Mouse (Mus musculus): ENCODE data around the gene Ebf1. TPM values are rescaled to one million over a fixed set of nuclear protein-coding genes. Genes with fewer than 3 reads are reported as not detected.

The Ebf1 gene
- total RNA-seq, 1 experiment from 2014 or later = 184 TPM

DNA sequence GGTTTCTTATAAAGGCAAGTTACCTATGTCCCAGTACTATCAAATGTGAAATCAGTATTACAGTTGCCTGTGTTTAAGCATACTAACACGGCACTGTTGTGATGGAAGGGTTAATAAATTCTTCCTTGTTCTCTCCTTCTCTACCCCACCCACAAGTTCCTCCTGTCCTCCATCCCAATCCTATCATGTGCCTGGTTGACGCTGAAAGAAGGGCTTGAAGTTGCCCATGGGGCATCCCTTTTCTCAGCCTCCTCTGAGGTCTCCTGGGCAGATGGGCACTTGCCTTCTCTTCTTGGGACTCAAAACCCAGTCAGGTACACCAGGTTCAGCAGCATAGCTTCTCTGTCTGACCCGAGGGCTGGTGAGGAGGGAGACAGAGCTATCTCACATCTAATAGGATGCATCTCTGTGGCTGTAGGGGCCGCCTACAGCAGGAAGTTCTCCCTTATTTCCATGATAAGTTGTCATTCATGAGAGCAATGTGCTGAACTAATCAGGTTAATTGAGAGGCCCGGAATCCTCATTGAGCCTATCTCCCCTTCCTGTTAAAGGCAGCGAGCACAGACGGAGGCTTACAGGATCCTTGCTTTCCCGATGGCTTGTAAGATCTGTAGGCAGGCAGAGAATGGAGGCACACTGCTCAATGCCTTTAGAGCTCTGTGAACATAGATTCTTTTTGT lies 37.4 kb downstream of the Ebf1 start:
- ATAC-seq (ENCODE audit: extremely low read depth, insufficient number of reproducible peaks, low FRiP score, poor library complexity, severe bottlenecking) = no peak

DNA sequence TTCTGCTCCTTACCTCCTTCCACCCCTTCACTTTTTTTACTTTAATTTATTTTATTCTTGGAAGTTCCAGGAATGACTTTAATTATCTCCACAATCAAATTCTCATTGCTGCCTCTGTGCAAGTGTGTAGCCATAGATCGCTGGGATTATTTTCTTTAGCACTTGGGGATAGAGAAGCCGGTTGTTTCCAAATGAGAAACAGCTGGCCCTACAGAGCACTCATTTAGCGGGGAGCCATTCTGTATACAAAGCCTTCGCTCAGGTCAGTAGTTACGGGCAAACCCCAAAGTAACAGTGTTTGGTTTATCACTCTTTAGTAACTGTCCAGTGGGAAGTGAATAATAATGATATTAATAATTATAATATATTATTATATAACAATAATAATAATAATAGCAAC lies 38.4 kb downstream of the Ebf1 start:
- no peak for ATAC-seq (ENCODE audit: extremely low read depth, insufficient number of reproducible peaks, low FRiP score, poor library complexity, severe bottlenecking)

DNA sequence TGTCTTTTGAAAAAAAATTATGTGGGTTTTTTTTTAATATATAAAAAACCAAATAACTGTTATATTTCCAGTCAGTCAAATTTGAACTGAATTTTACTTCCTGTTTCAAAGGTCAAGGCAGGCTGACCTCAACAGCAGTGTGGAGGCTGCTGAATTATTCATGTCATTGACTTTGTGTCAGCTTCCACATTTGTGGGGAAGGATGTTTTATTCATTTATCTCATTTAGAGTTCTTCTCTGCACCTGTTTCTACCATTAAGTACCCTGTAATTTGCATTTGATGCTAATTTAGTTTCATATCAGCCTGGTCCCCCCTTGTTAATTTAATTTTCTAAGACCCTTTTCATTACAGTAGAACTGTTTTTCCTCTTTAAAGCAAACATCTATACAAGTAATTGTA lies 39.8 kb downstream of the Ebf1 start:
- ATAC-seq (ENCODE audit: extremely low read depth, insufficient number of reproducible peaks, low FRiP score, poor library complexity, severe bottlenecking) = no peak

- ATAC-seq (ENCODE audit: extremely low read depth, insufficient number of reproducible peaks, low FRiP score, poor library complexity, severe bottlenecking) = no peak
These were observed 40.8 kb downstream of the Ebf1 start for GRCm38 (mm10) chr11:44657833-44658395.

- no peak for ATAC-seq (ENCODE audit: extremely low read depth, insufficient number of reproducible peaks, low FRiP score, poor library complexity, severe bottlenecking)
These were observed 44.8 kb downstream of the Ebf1 start for GRCm38 (mm10) chr11:44661875-44662274.

- ATAC-seq (ENCODE audit: extremely low read depth, insufficient number of reproducible peaks, low FRiP score, poor library complexity, severe bottlenecking) = peak; percentile 37; the same call in 1 of the 2 replicates
These were observed 46.6 kb downstream of the Ebf1 start for GRCm38 (mm10) chr11:44663609-44664141.

- no peak for ATAC-seq (ENCODE audit: extremely low read depth, insufficient number of reproducible peaks, low FRiP score, poor library complexity, severe bottlenecking)
These were observed 48.1 kb downstream of the Ebf1 start for GRCm38 (mm10) chr11:44665156-44665682.

DNA sequence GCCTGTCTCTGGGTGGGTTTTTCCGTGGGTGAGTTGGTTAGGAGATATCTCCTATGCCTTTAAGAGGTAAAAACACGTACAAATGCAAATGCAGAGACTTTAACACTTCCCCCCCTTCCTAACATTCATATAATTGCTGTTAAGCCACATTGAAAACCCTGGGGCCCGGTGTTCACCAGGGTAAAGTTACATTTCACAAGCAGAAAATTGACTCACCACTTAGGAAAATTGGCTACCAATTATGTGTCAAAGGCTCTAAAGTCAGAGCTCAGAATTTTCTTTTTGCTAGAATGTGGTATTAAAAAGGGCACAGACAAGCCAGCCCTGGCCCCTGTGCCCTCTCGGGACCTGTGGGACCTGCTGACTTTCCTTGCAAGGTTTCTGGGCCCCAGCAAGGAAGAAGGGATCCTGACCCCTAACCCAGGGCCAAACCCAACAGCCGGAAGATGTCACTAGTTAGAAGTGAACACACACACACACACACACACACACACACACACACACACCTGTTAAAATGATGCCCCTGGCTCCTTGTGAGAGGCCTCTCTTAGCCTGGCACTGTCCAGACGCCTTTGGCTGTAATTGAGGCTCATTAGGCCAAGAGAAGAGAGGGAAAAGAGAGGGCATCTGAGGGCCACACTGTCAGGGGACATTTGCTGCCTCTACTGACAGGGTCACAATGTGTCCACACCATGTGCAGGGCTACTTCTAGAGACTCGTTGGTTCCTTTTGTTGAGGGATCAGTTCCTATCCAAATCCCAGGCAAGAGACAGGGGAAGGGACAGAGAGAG lies 48.8 kb downstream of the Ebf1 start:
- no peak for ATAC-seq (ENCODE audit: extremely low read depth, insufficient number of reproducible peaks, low FRiP score, poor library complexity, severe bottlenecking)

DNA sequence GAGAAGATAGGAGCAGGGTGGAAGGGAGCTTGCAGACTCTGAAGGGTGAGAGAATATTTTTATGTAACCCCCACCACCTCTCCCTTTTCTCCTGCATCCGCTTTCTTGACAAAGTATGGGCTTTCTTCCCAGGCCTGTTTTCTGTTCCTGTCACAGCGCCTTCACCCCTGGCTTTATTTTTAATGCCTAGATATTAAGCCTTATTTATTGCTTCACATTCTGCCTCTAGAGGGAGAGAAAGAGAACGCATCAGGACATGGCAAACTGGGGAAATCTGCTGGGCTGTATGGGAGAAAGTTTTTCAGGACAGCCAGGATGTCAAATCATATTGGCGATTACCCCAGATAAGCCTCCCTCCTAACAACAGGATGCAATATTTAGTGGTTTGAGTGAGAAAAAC lies 49.6 kb downstream of the Ebf1 start:
- ATAC-seq (ENCODE audit: extremely low read depth, insufficient number of reproducible peaks, low FRiP score, poor library complexity, severe bottlenecking) = no peak

- no peak for ATAC-seq (ENCODE audit: extremely low read depth, insufficient number of reproducible peaks, low FRiP score, poor library complexity, severe bottlenecking)
These were observed 64.2 kb downstream of the Ebf1 start for GRCm38 (mm10) chr11:44681306-44681705.

DNA sequence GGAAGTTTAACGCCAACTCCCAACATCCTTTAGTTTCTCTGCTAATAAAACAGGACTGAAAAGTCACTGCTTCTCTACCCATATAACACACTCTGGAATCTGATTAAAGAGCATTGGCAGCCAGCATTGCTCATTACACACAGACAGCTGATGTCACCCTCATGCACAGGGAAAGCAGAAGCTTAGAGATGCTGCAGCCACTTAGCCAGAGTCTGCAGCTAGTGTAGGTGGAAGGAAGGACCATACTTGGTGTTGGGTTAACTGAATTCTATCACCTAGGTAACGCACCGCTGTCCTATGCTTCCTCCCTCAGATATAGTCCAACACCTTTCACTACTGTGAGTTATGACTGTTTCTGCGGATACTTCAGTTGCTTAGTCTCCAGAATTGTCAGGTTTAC lies 64.9 kb downstream of the Ebf1 start:
- peak; percentile 92 for ATAC-seq (ENCODE audit: extremely low read depth, insufficient number of reproducible peaks, low FRiP score, poor library complexity, severe bottlenecking)

- no peak for ATAC-seq (ENCODE audit: extremely low read depth, insufficient number of reproducible peaks, low FRiP score, poor library complexity, severe bottlenecking)
These were observed 65.8 kb downstream of the Ebf1 start for GRCm38 (mm10) chr11:44682703-44683539.

DNA sequence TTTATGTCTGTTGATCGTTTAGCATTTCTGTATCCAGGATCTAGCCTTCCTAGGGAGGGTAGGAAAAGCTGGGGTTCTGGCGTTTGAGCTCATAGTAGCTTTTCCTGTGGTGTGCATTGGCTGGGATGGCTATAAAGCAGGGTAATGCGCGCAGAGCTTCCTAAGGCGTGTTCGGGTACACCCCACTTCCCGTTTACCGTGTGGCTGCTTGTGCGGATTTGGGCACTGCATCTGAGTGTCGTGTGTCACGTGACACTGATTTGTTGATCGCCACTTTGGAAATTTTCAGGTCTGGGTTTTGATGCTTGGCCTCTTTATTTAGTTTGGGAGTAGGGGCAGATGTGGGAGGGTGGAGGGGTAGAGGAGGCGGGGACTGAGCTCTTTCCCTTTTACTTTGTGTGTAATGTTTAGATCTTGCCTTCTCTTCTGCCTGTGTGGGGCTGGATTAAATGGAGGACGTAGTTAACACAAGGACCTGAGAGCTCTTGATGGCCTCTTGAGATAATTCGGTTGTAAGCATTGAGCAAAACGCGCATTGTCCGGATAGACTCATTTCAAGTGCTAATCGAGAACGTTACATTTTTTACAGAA lies 67.5 kb downstream of the Ebf1 start:
- ATAC-seq (ENCODE audit: extremely low read depth, insufficient number of reproducible peaks, low FRiP score, poor library complexity, severe bottlenecking) = no peak

- ATAC-seq (ENCODE audit: extremely low read depth, insufficient number of reproducible peaks, low FRiP score, poor library complexity, severe bottlenecking) = no peak
These were observed 68.0 kb downstream of the Ebf1 start for GRCm38 (mm10) chr11:44685129-44685528.

GRCm38 (mm10) chr11:44685911-44686361 lies 68.8 kb downstream of the Ebf1 start:
- ATAC-seq (ENCODE audit: extremely low read depth, insufficient number of reproducible peaks, low FRiP score, poor library complexity, severe bottlenecking) = peak; percentile 10; the same call in 1 of the 2 replicates

DNA sequence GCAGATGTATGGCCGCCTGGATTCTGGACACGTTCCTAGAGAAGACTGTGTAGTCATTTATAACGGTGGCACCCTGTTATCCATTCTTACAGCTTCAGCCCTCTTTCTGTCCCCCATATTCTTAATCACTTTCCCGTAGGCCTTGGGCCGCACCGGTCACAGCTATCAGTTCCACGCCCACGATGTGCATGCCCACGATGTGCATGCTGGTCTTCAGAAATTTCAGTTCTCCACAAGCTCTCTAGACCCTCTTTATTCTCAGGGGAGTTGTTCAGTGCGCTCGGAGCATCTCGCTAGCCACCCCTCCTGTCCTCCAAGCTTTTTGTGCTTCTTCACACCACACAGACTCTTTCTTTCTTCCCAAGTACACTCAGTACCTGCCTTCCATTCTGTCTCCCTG lies 69.3 kb downstream of the Ebf1 start:
- no peak for ATAC-seq (ENCODE audit: extremely low read depth, insufficient number of reproducible peaks, low FRiP score, poor library complexity, severe bottlenecking)

- ATAC-seq (ENCODE audit: extremely low read depth, insufficient number of reproducible peaks, low FRiP score, poor library complexity, severe bottlenecking) = no peak
These were observed 71.4 kb downstream of the Ebf1 start for GRCm38 (mm10) chr11:44688542-44688941.

DNA sequence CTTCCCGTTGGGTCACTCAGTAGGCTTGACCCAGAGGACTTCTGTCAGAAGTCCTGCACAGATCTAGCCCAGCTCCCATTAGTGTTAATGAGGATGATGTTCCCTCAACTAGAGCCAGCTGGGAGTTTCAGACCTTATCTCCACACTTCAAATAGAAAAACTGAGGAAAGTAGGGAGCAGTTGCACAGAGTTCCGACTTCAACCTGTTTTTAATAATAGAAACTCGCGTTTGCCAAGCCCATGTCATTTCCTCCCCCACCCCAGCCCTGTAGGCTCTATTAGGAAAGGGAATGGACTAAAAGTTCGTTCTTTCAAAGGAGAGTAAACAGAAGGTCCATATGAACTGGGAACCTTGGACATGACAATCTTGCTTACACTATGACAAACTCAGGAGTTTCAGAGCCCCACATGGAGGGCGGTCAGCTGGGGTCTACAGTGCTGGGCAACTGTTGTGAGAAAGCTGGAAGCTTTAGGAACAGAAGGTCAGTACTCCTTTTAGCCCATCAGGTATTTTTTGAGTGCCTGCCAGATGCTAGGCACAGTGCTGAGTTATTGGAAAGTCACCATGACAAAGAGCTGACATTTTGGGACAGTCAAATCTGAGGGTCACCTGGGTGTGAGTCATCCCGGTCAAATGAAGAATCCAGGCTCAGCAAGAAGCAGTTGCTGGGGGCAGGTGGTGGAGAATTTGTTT lies 72.6 kb downstream of the Ebf1 start:
- no peak for ATAC-seq (ENCODE audit: extremely low read depth, insufficient number of reproducible peaks, low FRiP score, poor library complexity, severe bottlenecking)

Measured in neutrophil, adult 5-6 weeks (primary cell).